Mouse (Mus musculus): ENCODE data around the gene Cacnb4. TPM values are rescaled to one million over a fixed set of nuclear protein-coding genes. Genes with fewer than 3 reads are reported as not detected.

Gene Cacnb4
- polyA plus RNA-seq, 1 experiment from 2014 or later = 0.39 TPM

- H3K4me2 ChIP-seq (ENCODE audit: low read depth, low read length) = no peak overlapping the region
- H3K9me3 ChIP-seq (ENCODE audit: control insufficient read depth, low read length) = no peaks in the 10 kb centered on the region
- H3K27me3 ChIP-seq (replicated peaks; ENCODE audit: control insufficient read depth, insufficient read depth, low read length) = no peaks in the 10 kb centered on the region
- no peak overlapping the region for H3K4me3 ChIP-seq (ENCODE audit: low read length)
- 80% methylated on average over 5 of the region's 5 CpGs for WGBS
- H3K9ac ChIP-seq (ENCODE audit: low read depth, low read length) = no peak overlapping the region
- no peaks in the 10 kb centered on the region for H3K4me1 ChIP-seq (ENCODE audit: control insufficient read depth, insufficient read depth, low read length)
- no peaks in the 10 kb centered on the region for H3K36me3 ChIP-seq (ENCODE audit: control insufficient read depth, insufficient read depth, low read length)
- H3K27ac ChIP-seq (ENCODE audit: low read length) = no peak overlapping the region
- ATAC-seq = no peak
Observed at GRCm38 (mm10) chr2:52394529-52394928, 282.1 kb downstream of the Cacnb4 start.

GRCm38 (mm10) chr2:52390415-52390975 is 286.1 kb downstream of the Cacnb4 start:
- no peak for ATAC-seq
- no peak overlapping the region for H3K4me2 ChIP-seq (ENCODE audit: low read depth, low read length)
- no peak overlapping the region for H3K9ac ChIP-seq (ENCODE audit: low read depth, low read length)
- H3K4me1 ChIP-seq (ENCODE audit: control insufficient read depth, insufficient read depth, low read length) = peaks cover 9% of the 10 kb centered on the region
- 77% methylated on average over 2 of the region's 2 CpGs for WGBS
- H3K36me3 ChIP-seq (ENCODE audit: control insufficient read depth, insufficient read depth, low read length) = no peaks in the 10 kb centered on the region
- H3K9me3 ChIP-seq (ENCODE audit: control insufficient read depth, low read length) = no peaks in the 10 kb centered on the region
- H3K27ac ChIP-seq (ENCODE audit: low read length) = no peak overlapping the region
- H3K4me3 ChIP-seq (ENCODE audit: low read length) = no peak overlapping the region
- H3K27me3 ChIP-seq (replicated peaks; ENCODE audit: control insufficient read depth, insufficient read depth, low read length) = no peaks in the 10 kb centered on the region

GRCm38 (mm10) chr2:52389975-52390374 is 286.7 kb downstream of the Cacnb4 start:
- Histone ChIP-seq H3K9ac (ENCODE audit: low read depth, low read length) (no peak overlapping the region), H3K36me3 (ENCODE audit: control insufficient read depth, insufficient read depth, low read length) (no peaks in the 10 kb centered on the region), H3K4me3 (ENCODE audit: low read length) (no peak overlapping the region), H3K27me3 (replicated peaks; ENCODE audit: control insufficient read depth, insufficient read depth, low read length) (no peaks in the 10 kb centered on the region), H3K4me1 (ENCODE audit: control insufficient read depth, insufficient read depth, low read length) (peaks cover 10% of the 10 kb centered on the region), H3K4me2 (ENCODE audit: low read depth, low read length) (no peak overlapping the region), H3K27ac (ENCODE audit: low read length) (no peak overlapping the region), H3K9me3 (ENCODE audit: control insufficient read depth, low read length) (no peaks in the 10 kb centered on the region)
- ATAC-seq = no peak
- 58% methylated on average over 3 of the region's 3 CpGs for WGBS

DNA sequence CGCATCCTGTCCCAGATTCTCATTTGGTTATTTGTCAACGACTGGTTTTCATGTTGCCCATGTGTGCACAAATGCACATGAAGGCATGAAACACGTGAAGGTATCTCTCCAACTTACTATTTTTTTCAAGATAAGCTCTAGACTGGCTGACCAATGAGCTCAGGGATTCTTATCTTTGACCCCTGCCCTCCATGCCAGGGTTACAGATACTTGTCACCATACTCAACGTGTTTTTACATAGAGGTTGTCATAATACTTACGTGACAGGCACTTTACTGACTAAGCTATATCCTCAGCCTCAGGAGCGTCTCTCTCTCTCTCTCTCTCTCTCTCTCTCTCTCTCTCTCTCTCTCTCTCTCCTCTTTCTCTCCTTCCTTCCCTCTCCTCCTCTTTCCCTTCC is 290.2 kb downstream of the Cacnb4 start:
- no peak overlapping the region for H3K27ac ChIP-seq (ENCODE audit: low read length)
- H3K9me3 ChIP-seq (ENCODE audit: control insufficient read depth, low read length) = no peaks in the 10 kb centered on the region
- no peaks in the 10 kb centered on the region for H3K36me3 ChIP-seq (ENCODE audit: control insufficient read depth, insufficient read depth, low read length)
- ATAC-seq = peak; percentile 42; the same call in 1 of the 2 replicates
- no peak overlapping the region for H3K4me3 ChIP-seq (ENCODE audit: low read length)
- no peaks in the 10 kb centered on the region for H3K27me3 ChIP-seq (replicated peaks; ENCODE audit: control insufficient read depth, insufficient read depth, low read length)
- H3K4me1 ChIP-seq (ENCODE audit: control insufficient read depth, insufficient read depth, low read length) = peaks cover 10% of the 10 kb centered on the region
- no peak overlapping the region for H3K4me2 ChIP-seq (ENCODE audit: low read depth, low read length)
- WGBS = 62% methylated on average over 6 of the region's 6 CpGs
- H3K9ac ChIP-seq (ENCODE audit: low read depth, low read length) = no peak overlapping the region

GRCm38 (mm10) chr2:52386037-52386436 is 290.6 kb downstream of the Cacnb4 start:
- Histone ChIP-seq H3K27ac (ENCODE audit: low read length) (no peak overlapping the region), H3K36me3 (ENCODE audit: control insufficient read depth, insufficient read depth, low read length) (no peaks in the 10 kb centered on the region)
- 34% methylated on average over 7 of the region's 7 CpGs for WGBS

GRCm38 (mm10) chr2:52378848-52379261 is 297.8 kb downstream of the Cacnb4 start:
- H3K4me2 ChIP-seq (ENCODE audit: low read depth, low read length) = no peak overlapping the region

More at GRCm38 (mm10) chr2:52386037-52386436, 290.6 kb downstream of the Cacnb4 start:
- no peak overlapping the region for H3K9ac ChIP-seq (ENCODE audit: low read depth, low read length)
- no peak overlapping the region for H3K4me3 ChIP-seq (ENCODE audit: low read length)
- 0 out of 2 replicates have a peak, but pooled peaks have one; percentile 55 for ATAC-seq
- no peak overlapping the region for H3K4me2 ChIP-seq (ENCODE audit: low read depth, low read length)
- peaks cover 10% of the 10 kb centered on the region for H3K4me1 ChIP-seq (ENCODE audit: control insufficient read depth, insufficient read depth, low read length)
- no peaks in the 10 kb centered on the region for H3K27me3 ChIP-seq (replicated peaks; ENCODE audit: control insufficient read depth, insufficient read depth, low read length)
- no peaks in the 10 kb centered on the region for H3K9me3 ChIP-seq (ENCODE audit: control insufficient read depth, low read length)

DNA sequence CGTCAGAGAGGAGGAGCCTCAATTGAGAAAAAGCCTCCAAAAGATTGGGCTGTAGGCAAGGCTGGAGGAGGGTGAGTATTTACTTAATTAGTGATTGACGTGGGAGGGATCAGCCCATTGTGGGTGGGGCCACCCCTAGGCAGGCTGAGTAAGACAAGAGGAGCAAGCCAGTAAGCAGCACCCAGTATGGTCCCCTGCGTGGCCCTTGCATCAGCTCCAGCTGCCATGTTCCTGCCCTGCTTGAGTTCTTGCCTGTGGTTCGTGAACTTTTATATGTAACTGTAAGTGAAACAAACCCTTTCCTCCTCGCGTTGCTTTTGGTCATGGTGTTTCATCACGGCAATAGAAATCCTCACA is 298.2 kb downstream of the Cacnb4 start, which contains the start of gene Neb:
Gene Neb, minus strand, starts transcription at position 27 of the 357 bp plus-strand sequence.
- ATAC-seq = peak; percentile 71
- Histone ChIP-seq H3K4me2 (ENCODE audit: low read depth, low read length) (no peak within 1 kb of the TSS), H3K9ac (ENCODE audit: low read depth, low read length) (no peak within 1 kb of the TSS)

More at GRCm38 (mm10) chr2:52378848-52379261, 297.8 kb downstream of the Cacnb4 start:
- no peak overlapping the region for H3K4me3 ChIP-seq (ENCODE audit: low read length)
- WGBS = 65% methylated on average over 10 of the region's 10 CpGs
- no peaks in the 10 kb centered on the region for H3K27me3 ChIP-seq (replicated peaks; ENCODE audit: control insufficient read depth, insufficient read depth, low read length)
- no peaks in the 10 kb centered on the region for H3K9me3 ChIP-seq (ENCODE audit: control insufficient read depth, low read length)
- ATAC-seq = no peak
- no peaks in the 10 kb centered on the region for H3K4me1 ChIP-seq (ENCODE audit: control insufficient read depth, insufficient read depth, low read length)
- H3K36me3 ChIP-seq (ENCODE audit: control insufficient read depth, insufficient read depth, low read length) = no peaks in the 10 kb centered on the region
- H3K9ac ChIP-seq (ENCODE audit: low read depth, low read length) = no peak overlapping the region
- H3K27ac ChIP-seq (ENCODE audit: low read length) = no peak overlapping the region

More for the DNA sequence above, 298.2 kb downstream of the Cacnb4 start, which contains the start of gene Neb:
- Histone ChIP-seq H3K4me3 (ENCODE audit: low read length) (no peak within 1 kb of the TSS), H3K36me3 (ENCODE audit: control insufficient read depth, insufficient read depth, low read length) (no peaks in the 10 kb centered on the region), H3K27me3 (replicated peaks; ENCODE audit: control insufficient read depth, insufficient read depth, low read length) (no peaks in the 10 kb centered on the region), H3K4me1 (ENCODE audit: control insufficient read depth, insufficient read depth, low read length) (no peaks in the 10 kb centered on the region), H3K27ac (ENCODE audit: low read length) (no peak within 1 kb of the TSS), H3K9me3 (ENCODE audit: control insufficient read depth, low read length) (no peaks in the 10 kb centered on the region)
- WGBS = 51% methylated on average over 7 of the region's 7 CpGs

Other genes with a start within 250 kb of the Cacnb4 start
- gene Stam2, start 65.5 kb upstream of the Cacnb4 start, polyA plus RNA-seq (2015; fragmentation: Nextera tagmentation; extraction: Ambion mirVana) = 33.0 and 34.4 TPM in 2 replicates
- gene Fmnl2, start 181.0 kb upstream of the Cacnb4 start, polyA plus RNA-seq (2015; fragmentation: Nextera tagmentation; extraction: Ambion mirVana) = 1.8 and 2.1 TPM in 2 replicates